Mouse (Mus musculus) embryonic fibroblast, embryonic 13.5 days (primary cell): ENCODE data around the gene Vps36.

Source experiments
- CTCF ChIP-seq: IDR thresholded peaks from 2 replicates; pipeline ENCODE4 v1.5.1; 2011; ENCODE audit warnings: mild to moderate bottlenecking, control low read depth, low read length, moderate library complexity, borderline replicate concordance; ENCODE audit not compliant: insufficient read depth
- POLR2A ChIP-seq: IDR thresholded peaks from 2 replicates; pipeline ENCODE4 v1.6.1; 2011; ENCODE audit warnings: low read depth, mild to moderate bottlenecking, control low read depth, low read length, moderate library complexity

DNA sequence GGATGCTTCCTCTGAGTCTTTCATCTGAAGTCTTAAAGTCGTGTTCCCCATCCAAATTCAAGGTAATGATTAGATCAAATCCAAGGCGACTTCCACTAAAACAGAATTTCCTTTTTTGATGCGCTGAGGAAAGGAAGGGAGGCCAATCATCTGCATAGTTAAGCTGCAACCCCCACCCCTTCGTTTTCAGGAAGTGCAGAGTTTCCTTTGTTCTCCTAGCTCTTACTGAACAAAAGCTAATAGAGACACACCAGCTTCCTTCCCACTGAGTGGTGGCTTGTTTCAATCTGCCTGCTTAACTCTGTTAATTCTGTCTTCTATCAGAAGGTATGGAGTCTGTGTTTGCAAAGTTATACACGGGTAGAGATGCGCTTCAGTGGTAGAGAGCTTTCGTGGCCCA lies 36.0 kb downstream of the Vps36 start:
- no peak for TF ChIP-seq CTCF
- no peak for TF ChIP-seq POLR2A
